Mouse (Mus musculus) G1E (cell line): ENCODE results near the gene Ttll3.

Source experiments
- CTCF ChIP-seq: IDR thresholded peaks from 2 replicates; pipeline ENCODE4 v1.5.1; 2012; ENCODE audit warnings: low read depth, low read length, inconsistent platforms, mixed read lengths
- GATA1 ChIP-seq: IDR thresholded peaks from 2 replicates; pipeline ENCODE4 v1.6.1; 2012; ENCODE audit warnings: borderline replicate concordance, low read length, inconsistent platforms, mixed read lengths
- GATA2 ChIP-seq: IDR thresholded peaks from 2 replicates; pipeline ENCODE4 v1.6.1; 2012; ENCODE audit warnings: low read depth, low read length, inconsistent platforms, borderline replicate concordance
- TAL1 ChIP-seq: conservative IDR thresholded peaks from 2 replicates; pipeline ENCODE4 v1.6.1; 2012; ENCODE audit warnings: low read depth, low read length, inconsistent platforms, mixed read lengths

GRCm38 (mm10) chr6:113405483-113405882, 16.4 kb downstream of the Ttll3 start:
- TF ChIP-seq CTCF = no peak
- TF ChIP-seq GATA1 = no peak
- TF ChIP-seq TAL1 = no peak
- no peak for TF ChIP-seq GATA2
